Mouse (Mus musculus): ENCODE measurements around the gene Enc1. TPM values are rescaled to one million over a fixed set of nuclear protein-coding genes. Genes with fewer than 3 reads are reported as not detected.

Gene Enc1
- polyA plus RNA-seq, 1 experiment from 2014 or later: 6.0 TPM

DNA sequence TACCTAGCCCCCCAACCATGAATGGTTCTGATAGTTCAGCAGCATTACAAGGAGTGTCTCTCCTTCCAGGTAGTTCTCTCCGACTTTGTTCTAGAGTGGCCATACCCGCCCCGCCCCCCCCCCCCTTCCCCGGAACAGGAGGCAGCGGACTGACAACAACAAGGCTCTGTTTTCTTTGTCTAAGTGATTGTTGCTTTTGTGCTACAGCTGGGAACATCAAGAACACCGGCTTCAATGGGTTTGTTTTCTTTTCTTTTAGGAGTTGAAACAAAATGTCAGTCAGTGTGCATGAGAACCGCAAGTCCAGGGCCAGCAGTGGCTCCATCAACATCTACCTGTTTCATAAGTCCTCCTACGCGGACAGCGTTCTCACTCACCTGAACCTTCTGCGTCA lies 3.8 kb downstream of the Enc1 start:
- Histone ChIP-seq H3K4me1 (replicated peaks) (peaks cover 47% of the 10 kb centered on the region), H3K36me3 (peaks cover 27% of the 10 kb centered on the region; the same call in 1 of the 2 replicates), H3K4me3 (replicated peaks) (no peak overlapping the region), H3K4me2 (replicated peaks) (peak overlapping the region; percentile 92), H3K27ac (no peak overlapping the region), H3K9me3 (no peaks in the 10 kb centered on the region), H3K27me3 (replicated peaks) (no peaks in the 10 kb centered on the region), H3K9ac (no peak overlapping the region)
- WGBS: 75% methylated on average over 11 of the region's 11 CpGs
- ATAC-seq: no peak

DNA sequence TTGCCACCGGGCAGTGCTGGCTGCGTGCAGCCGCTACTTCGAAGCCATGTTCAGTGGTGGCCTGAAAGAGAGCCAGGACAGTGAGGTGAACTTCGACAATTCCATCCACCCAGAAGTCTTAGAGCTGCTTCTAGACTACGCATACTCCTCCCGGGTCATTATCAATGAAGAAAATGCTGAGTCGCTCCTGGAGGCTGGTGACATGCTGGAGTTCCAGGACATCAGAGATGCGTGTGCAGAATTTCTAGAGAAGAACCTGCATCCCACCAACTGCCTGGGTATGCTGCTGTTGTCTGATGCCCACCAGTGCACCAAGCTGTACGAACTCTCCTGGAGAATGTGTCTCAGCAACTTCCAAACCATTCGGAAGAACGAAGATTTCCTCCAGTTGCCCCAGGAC lies 4.3 kb downstream of the Enc1 start:
- Histone ChIP-seq H3K36me3 (peaks cover 27% of the 10 kb centered on the region; the same call in 1 of the 2 replicates), H3K9ac (no peak overlapping the region), H3K27me3 (replicated peaks) (no peaks in the 10 kb centered on the region), H3K9me3 (no peaks in the 10 kb centered on the region), H3K4me1 (replicated peaks) (peaks cover 45% of the 10 kb centered on the region), H3K27ac (no peak overlapping the region), H3K4me2 (replicated peaks) (no peak overlapping the region), H3K4me3 (replicated peaks) (no peak overlapping the region)
- WGBS: 90% methylated on average over 12 of the region's 12 CpGs
- ATAC-seq: no peak

DNA sequence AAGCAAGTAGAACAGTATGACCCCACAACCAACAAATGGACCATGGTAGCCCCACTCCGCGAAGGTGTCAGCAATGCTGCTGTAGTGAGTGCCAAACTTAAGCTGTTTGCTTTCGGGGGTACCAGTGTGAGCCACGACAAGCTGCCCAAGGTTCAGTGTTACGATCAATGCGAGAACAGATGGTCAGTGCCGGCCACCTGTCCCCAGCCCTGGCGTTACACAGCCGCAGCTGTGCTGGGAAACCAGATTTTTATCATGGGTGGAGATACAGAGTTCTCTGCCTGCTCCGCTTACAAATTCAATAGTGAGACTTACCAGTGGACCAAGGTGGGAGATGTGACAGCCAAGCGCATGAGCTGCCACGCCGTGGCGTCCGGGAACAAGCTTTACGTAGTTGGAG lies 5.3 kb downstream of the Enc1 start:
- ATAC-seq: no peak
- no peak overlapping the region for H3K27ac ChIP-seq
- no peak overlapping the region for H3K4me3 ChIP-seq (replicated peaks)
- peaks cover 41% of the 10 kb centered on the region for H3K4me1 ChIP-seq (replicated peaks)
- WGBS: 88% methylated on average over 16 of the region's 16 CpGs
- H3K4me2 ChIP-seq (replicated peaks): no peak overlapping the region
- H3K9ac ChIP-seq: no peak overlapping the region
- no peaks in the 10 kb centered on the region for H3K9me3 ChIP-seq
- H3K27me3 ChIP-seq (replicated peaks): no peaks in the 10 kb centered on the region
- peaks cover 30% of the 10 kb centered on the region; the same call in 1 of the 2 replicates for H3K36me3 ChIP-seq

DNA sequence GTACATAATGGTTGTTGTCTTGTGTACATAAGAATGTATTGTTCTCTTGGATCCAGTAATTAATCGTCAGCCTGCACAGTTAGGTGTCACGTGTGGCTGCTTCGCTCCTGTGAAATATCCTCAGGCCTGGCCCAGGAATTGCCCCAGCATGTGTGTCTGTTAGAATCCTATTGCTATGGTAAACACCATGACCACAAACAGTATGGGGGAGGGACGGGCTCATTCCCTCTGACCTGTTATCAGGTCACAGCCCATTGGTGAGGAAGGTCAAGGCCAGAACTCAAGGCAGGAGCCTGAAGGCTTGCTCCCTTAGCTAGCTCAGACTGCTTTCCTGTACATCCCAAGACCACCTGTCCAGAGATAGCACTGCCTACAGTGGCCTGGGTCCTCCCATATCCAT lies 6.8 kb downstream of the Enc1 start:
- Histone ChIP-seq H3K27me3 (replicated peaks) (no peaks in the 10 kb centered on the region), H3K9me3 (no peaks in the 10 kb centered on the region), H3K4me1 (replicated peaks) (peaks cover 37% of the 10 kb centered on the region), H3K4me2 (replicated peaks) (no peak overlapping the region), H3K9ac (no peak overlapping the region), H3K36me3 (peaks cover 30% of the 10 kb centered on the region; the same call in 1 of the 2 replicates), H3K27ac (no peak overlapping the region), H3K4me3 (replicated peaks) (no peak overlapping the region)
- no peak for ATAC-seq
- WGBS: 75% methylated on average over 4 of the region's 4 CpGs

DNA sequence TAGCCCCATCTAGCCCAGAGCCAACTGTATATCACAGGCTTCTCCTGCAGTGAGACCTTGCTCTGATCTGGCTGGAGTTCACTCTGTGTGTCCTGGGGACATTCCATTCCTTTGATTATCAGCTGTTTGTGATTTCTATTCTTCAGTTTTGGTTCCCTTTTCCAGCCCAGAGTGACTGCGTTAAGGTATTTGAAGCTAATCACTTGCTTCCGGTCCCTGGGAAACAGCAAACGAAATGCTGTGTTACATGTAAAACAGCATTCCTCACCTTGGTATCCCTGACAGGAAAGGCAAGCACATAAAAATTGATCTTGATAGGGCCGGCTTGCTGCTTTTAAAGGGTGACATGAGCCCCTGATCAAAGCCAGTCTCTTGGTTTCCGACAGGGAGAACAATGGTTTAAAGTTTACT lies 8.2 kb downstream of the Enc1 start:
- no peak overlapping the region for H3K27ac ChIP-seq
- peaks cover 30% of the 10 kb centered on the region; the same call in 1 of the 2 replicates for H3K36me3 ChIP-seq
- H3K4me1 ChIP-seq (replicated peaks): peaks cover 24% of the 10 kb centered on the region
- WGBS: 51% methylated on average over 5 of the region's 5 CpGs
- H3K4me2 ChIP-seq (replicated peaks): no peak overlapping the region
- H3K9ac ChIP-seq: no peak overlapping the region
- no peaks in the 10 kb centered on the region for H3K27me3 ChIP-seq (replicated peaks)
- H3K4me3 ChIP-seq (replicated peaks): no peak overlapping the region
- ATAC-seq: no peak
- no peaks in the 10 kb centered on the region for H3K9me3 ChIP-seq

DNA sequence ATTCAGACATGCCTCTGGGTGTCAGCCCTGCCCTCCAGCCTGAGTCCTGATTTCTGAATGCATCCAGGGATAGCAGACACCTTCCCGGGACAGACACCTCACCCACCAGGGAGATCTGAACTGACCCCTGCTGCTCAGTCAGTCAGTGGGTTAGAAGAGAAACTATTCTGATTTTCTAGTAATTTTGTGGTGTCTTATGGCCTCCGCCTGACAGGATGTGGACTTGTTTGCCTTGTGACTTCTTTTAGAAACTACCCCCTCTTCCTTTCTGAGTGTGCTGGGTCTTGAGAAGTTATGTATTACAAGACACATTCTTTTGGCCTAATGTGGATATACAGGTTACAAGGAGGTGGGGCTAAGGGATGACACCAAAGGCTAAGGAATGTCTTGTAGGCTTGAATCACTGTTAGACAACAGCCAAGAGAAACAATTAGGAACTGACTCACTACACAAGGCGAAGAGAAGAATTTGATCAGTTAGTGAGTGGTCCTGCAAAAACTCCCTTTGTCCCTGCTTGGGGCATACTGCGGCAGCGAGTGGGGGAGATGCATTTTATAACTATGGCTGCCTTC lies 8.7 kb downstream of the Enc1 start:
- Histone ChIP-seq H3K4me3 (replicated peaks) (no peak overlapping the region), H3K36me3 (peaks cover 30% of the 10 kb centered on the region; the same call in 1 of the 2 replicates), H3K27me3 (replicated peaks) (no peaks in the 10 kb centered on the region), H3K4me2 (replicated peaks) (no peak overlapping the region), H3K9me3 (no peaks in the 10 kb centered on the region), H3K4me1 (replicated peaks) (peaks cover 21% of the 10 kb centered on the region), H3K27ac (no peak overlapping the region), H3K9ac (no peak overlapping the region)
- ATAC-seq: no peak
- 74% methylated on average over 5 of the region's 5 CpGs for WGBS

DNA sequence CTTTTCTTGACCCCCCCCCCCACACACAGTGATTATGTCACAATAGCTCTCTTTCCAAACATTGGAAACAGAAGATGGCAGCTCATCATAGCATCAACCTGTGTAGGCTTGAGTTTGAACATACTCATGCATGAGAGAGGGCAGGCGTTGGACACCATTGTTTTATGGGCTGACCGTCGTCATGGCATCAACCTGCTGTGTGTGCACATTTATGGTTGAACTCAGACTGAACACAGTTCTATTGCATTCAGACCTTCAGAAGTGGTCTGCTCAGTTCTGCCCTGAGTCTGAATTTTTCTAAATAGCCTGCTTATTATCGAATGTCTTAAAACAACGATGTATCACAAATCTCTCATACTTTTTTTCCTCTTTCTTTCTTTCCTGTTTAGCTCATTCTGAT lies 9.2 kb downstream of the Enc1 start:
- peaks cover 28% of the 10 kb centered on the region; the same call in 1 of the 2 replicates for H3K36me3 ChIP-seq
- H3K9ac ChIP-seq: no peak overlapping the region
- 84% methylated on average over 5 of the region's 5 CpGs for WGBS
- no peak for ATAC-seq
- no peaks in the 10 kb centered on the region for H3K27me3 ChIP-seq (replicated peaks)
- no peak overlapping the region for H3K27ac ChIP-seq
- H3K4me3 ChIP-seq (replicated peaks): no peak overlapping the region
- H3K9me3 ChIP-seq: no peaks in the 10 kb centered on the region
- H3K4me2 ChIP-seq (replicated peaks): no peak overlapping the region
- peaks cover 21% of the 10 kb centered on the region for H3K4me1 ChIP-seq (replicated peaks)

DNA sequence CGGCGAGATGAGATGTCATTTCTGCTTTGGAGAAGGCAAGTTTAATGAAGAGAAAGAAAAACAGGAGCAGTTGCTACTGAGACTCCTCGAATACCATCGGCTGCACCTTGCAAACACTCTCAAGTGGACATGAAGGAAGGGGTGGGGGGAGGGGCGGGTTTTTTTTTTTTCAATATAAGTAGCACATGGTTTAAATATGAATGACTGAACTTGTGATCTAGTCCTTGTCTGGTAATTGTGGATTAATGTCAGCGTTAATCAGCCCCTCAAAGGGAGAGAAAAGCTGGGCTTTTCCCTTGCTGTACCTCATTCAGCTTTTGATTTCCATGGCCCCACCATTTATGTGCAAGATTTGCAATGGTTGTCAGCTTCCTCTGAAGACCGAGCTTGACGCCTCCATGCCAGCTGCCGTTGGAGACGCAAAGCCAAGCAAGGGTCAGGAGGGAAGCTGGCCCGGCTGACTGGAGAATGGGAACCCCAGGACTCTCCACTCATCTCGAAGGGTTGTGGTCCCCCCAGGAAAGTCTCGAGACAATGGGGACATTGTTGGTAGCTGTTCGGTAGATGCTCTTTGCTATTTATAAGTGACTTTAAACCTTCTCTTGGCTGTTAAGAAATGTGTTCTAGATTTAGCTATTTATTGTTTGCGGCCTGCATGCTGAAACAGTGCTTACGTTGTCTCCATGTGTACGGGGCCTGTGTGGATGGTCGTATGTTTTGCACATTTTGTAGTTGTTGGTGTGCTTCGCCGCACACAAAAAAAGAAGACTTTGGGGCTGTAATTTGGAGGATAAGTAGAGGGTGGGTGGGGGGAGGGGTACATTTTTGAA lies 9.9 kb downstream of the Enc1 start:
- 82% methylated on average over 20 of the region's 20 CpGs for WGBS
- Histone ChIP-seq H3K9ac (no peak overlapping the region), H3K36me3 (peaks cover 22% of the 10 kb centered on the region; the same call in 1 of the 2 replicates), H3K9me3 (no peaks in the 10 kb centered on the region), H3K4me3 (replicated peaks) (no peak overlapping the region), H3K27me3 (replicated peaks) (no peaks in the 10 kb centered on the region), H3K27ac (no peak overlapping the region), H3K4me1 (replicated peaks) (peaks cover 21% of the 10 kb centered on the region), H3K4me2 (replicated peaks) (no peak overlapping the region)
- no peak for ATAC-seq

DNA sequence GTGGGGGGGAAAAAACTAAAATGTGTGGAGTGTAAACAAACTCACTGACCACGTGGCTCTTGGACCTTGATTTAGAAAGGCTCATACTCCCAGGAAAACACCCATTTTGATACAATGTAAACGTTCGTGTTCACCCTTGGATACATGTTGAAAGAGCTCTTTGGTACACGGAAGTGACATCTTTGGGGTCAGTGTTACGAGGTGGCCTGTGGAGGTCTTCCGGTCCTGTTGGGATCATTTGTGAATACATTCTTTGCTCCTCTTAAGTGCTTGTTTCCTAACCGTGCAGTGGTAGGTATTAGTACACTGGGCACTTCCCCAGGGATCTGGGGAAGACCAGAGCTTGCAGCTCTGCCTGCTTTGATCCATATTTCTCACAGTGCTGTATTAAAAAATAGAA lies 10.8 kb downstream of the Enc1 start:
- H3K36me3 ChIP-seq: peaks cover 16% of the 10 kb centered on the region; the same call in 1 of the 2 replicates
- H3K27ac ChIP-seq: no peak overlapping the region
- no peak overlapping the region for H3K4me3 ChIP-seq (replicated peaks)
- no peak overlapping the region for H3K9ac ChIP-seq
- WGBS: 59% methylated on average over 7 of the region's 7 CpGs
- no peaks in the 10 kb centered on the region for H3K9me3 ChIP-seq
- H3K4me2 ChIP-seq (replicated peaks): no peak overlapping the region
- ATAC-seq: no peak
- no peaks in the 10 kb centered on the region for H3K27me3 ChIP-seq (replicated peaks)
- H3K4me1 ChIP-seq (replicated peaks): peaks cover 17% of the 10 kb centered on the region

DNA sequence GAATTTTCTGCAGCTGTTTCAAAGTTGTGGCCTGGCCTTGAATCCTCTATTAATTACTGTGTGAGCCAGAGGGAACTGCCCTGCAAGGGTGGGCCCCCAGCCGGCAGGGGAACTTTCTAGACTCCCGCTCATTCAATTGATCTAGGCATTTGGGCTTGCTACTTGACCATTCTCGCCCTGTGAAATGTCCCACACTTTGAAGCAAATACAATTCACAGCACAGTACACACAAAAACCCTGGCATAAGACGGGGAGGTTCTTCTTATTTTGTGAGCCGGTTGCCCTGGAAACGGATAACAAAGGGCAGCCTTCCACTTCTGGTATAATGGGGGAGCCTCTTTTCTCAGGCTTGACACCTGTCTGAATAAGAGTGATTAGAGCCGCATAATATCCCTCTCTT lies 11.6 kb downstream of the Enc1 start:
- Histone ChIP-seq H3K4me3 (replicated peaks) (no peak overlapping the region), H3K4me2 (replicated peaks) (no peak overlapping the region), H3K9me3 (no peaks in the 10 kb centered on the region), H3K4me1 (replicated peaks) (peaks cover 18% of the 10 kb centered on the region), H3K27ac (no peak overlapping the region), H3K36me3 (peaks cover 15% of the 10 kb centered on the region; the same call in 1 of the 2 replicates), H3K9ac (no peak overlapping the region), H3K27me3 (replicated peaks) (no peaks in the 10 kb centered on the region)
- no peak; the same call in 1 of the 2 replicates for ATAC-seq
- WGBS: 65% methylated on average over 7 of the region's 7 CpGs

DNA sequence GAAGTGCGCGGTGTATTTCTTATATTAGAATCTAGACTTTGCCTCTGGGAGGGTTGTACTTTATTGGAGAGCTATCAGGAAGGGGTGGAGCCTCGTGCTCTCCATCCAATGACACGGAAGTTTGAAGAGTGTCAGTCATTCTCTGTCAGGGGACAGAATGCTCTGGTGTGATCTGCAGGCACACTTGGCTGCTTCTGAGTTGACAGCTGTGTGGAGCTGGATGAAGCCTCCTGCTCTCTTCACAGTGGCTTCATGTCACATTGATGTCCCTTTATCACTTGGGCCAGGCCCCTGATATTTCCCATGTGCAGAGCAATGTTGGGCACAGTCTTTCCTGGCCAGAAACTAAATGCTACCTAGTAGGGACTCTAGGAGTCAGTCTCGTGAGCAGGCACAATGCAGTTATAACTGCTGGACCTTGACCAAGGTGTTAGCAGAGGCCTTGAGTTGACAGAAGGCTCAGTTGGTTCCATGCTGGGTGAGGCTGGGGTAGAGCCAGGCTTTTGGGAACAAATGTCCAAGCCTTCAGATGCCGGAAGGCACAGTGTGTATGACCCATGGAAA lies 12.6 kb downstream of the Enc1 start:
- H3K27ac ChIP-seq: peak overlapping the region; percentile 72
- no peak overlapping the region for H3K4me3 ChIP-seq (replicated peaks)
- H3K9me3 ChIP-seq: no peaks in the 10 kb centered on the region
- peaks cover 12% of the 10 kb centered on the region for H3K4me1 ChIP-seq (replicated peaks)
- WGBS: 66% methylated on average over 6 of the region's 6 CpGs
- H3K36me3 ChIP-seq: peaks cover 8% of the 10 kb centered on the region; the same call in 1 of the 2 replicates
- H3K27me3 ChIP-seq (replicated peaks): no peaks in the 10 kb centered on the region
- ATAC-seq: peak; percentile 87
- H3K9ac ChIP-seq: no peak overlapping the region
- H3K4me2 ChIP-seq (replicated peaks): no peak overlapping the region

DNA sequence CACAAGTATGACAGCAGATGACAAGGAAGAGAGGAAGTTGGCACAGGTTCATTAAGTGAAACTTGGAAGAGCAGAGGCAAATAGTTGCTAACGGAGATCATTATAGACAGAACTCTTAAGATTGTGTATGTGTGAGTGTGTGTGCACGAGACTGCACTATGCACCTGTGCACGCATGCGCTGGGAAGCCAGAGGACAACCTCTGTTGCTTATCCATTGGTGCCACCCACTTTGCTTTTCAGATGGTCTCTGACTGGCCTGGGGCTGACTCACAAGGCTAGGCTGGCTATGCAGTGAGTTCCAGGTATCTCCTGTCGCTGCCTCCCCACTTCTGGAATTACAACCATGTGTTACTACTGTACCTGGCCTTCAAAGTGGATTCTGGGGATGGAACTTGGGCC lies 13.1 kb downstream of the Enc1 start:
- H3K4me1 ChIP-seq (replicated peaks): peaks cover 8% of the 10 kb centered on the region
- no peak overlapping the region for H3K4me3 ChIP-seq (replicated peaks)
- H3K9me3 ChIP-seq: no peaks in the 10 kb centered on the region
- no peak overlapping the region for H3K9ac ChIP-seq
- no peak overlapping the region for H3K4me2 ChIP-seq (replicated peaks)
- 87% methylated on average over 5 of the region's 5 CpGs for WGBS
- peaks cover 8% of the 10 kb centered on the region; the same call in 1 of the 2 replicates for H3K36me3 ChIP-seq
- H3K27me3 ChIP-seq (replicated peaks): no peaks in the 10 kb centered on the region
- H3K27ac ChIP-seq: peak overlapping the region; percentile 72
- peak; percentile 8; the same call in 1 of the 2 replicates for ATAC-seq
